Mouse (Mus musculus) urinary bladder, adult 18-20 months (tissue): ENCODE measurements around the gene Stx16.

ENCODE experiments used
- DNase-seq, 2 experiments: peaks; one replicate each; pipeline ENCODE4 v3.0.0; 2022; ENCODE audit warnings: low spot score in 2 of 2, mixed read lengths in 2 of 2

Stx16 gene

GRCm38 (mm10) chr2:174076433-174076824, 321 bp downstream of the Stx16 start:
- no peak for DNase-seq

GRCm38 (mm10) chr2:174077004-174077695, 1.0 kb downstream of the Stx16 start:
- no peak for DNase-seq

GRCm38 (mm10) chr2:174077776-174078338, 1.7 kb downstream of the Stx16 start:
- DNase-seq = no peak

- no peak for DNase-seq
These were observed 5.7 kb downstream of the Stx16 start for GRCm38 (mm10) chr2:174081833-174082232.

GRCm38 (mm10) chr2:174082380-174082918, 6.3 kb downstream of the Stx16 start:
- DNase-seq = no peak

- no peak for DNase-seq
These were observed 19.0 kb downstream of the Stx16 start for GRCm38 (mm10) chr2:174095086-174095485.

GRCm38 (mm10) chr2:174102399-174102798, 26.3 kb downstream of the Stx16 start:
- DNase-seq = no peak

GRCm38 (mm10) chr2:174103527-174103926, 27.4 kb downstream of the Stx16 start:
- DNase-seq = no peak

GRCm38 (mm10) chr2:174107375-174107774, 31.3 kb downstream of the Stx16 start:
- DNase-seq = no peak

GRCm38 (mm10) chr2:174109991-174110782, 34.1 kb downstream of the Stx16 start, which contains the start of gene Npepl1:
TSS of gene Npepl1 (plus strand) at chr2:174110349.
- DNase-seq = peak; percentile 42 to 73

GRCm38 (mm10) chr2:174110783-174111549, 34.9 kb downstream of the Stx16 start:
- peak; percentile 12 to 69 for DNase-seq

GRCm38 (mm10) chr2:174112931-174113330, 36.8 kb downstream of the Stx16 start:
- no peak for DNase-seq

GRCm38 (mm10) chr2:174114148-174114864, 38.2 kb downstream of the Stx16 start:
- no peak for DNase-seq

GRCm38 (mm10) chr2:174116929-174117328, 40.8 kb downstream of the Stx16 start:
- DNase-seq = no peak

- DNase-seq = no peak
These were observed 42.0 kb downstream of the Stx16 start for GRCm38 (mm10) chr2:174118141-174118540.

- DNase-seq = no peak
These were observed 43.2 kb downstream of the Stx16 start for GRCm38 (mm10) chr2:174119259-174119658.

- no peak for DNase-seq
These were observed 44.5 kb downstream of the Stx16 start for GRCm38 (mm10) chr2:174120631-174121030.

- DNase-seq = no peak
These were observed 45.4 kb downstream of the Stx16 start for GRCm38 (mm10) chr2:174121411-174121947.

- no peak for DNase-seq
These were observed 46.2 kb downstream of the Stx16 start for GRCm38 (mm10) chr2:174122331-174122730.

- DNase-seq = no peak
These were observed 47.6 kb downstream of the Stx16 start for GRCm38 (mm10) chr2:174123731-174124130.
